Mouse (Mus musculus) heart, postnatal 0 days (tissue): ENCODE measurements around the gene Gm13124.

Experiments used
- CTCF ChIP-seq: IDR thresholded peaks from 2 replicates; pipeline ENCODE4 v1.5.1; 2016; ENCODE audit warnings: antibody characterized with exemption, control low read depth, low read depth
- EP300 ChIP-seq: IDR thresholded peaks from 2 replicates; pipeline ENCODE4 v1.6.1; 2016; ENCODE audit warnings: antibody characterized with exemption, low read depth

GRCm38 (mm10) chr4:144506518-144506917 lies 58.4 kb downstream of the Gm13124 start:
- TF ChIP-seq CTCF, result no peak
- no peak for TF ChIP-seq EP300
